Mouse (Mus musculus) heart, postnatal 0 days (tissue): Measurements from ENCODE around the gene Grb10.

Experiments
- CTCF ChIP-seq: IDR thresholded peaks from 2 replicates; pipeline ENCODE4 v1.5.1; 2016; ENCODE audit warnings: antibody characterized with exemption, control low read depth, low read depth
- EP300 ChIP-seq: IDR thresholded peaks from 2 replicates; pipeline ENCODE4 v1.6.1; 2016; ENCODE audit warnings: antibody characterized with exemption, low read depth

- peak; percentile 66 for TF ChIP-seq CTCF
- TF ChIP-seq EP300: no peak
Measured at GRCm38 (mm10) chr11:12025756-12026593, 12.5 kb downstream of the Grb10 start.
